ENCODE assay signal across 11 mouse cellular contexts in the genomic region with DNA sequence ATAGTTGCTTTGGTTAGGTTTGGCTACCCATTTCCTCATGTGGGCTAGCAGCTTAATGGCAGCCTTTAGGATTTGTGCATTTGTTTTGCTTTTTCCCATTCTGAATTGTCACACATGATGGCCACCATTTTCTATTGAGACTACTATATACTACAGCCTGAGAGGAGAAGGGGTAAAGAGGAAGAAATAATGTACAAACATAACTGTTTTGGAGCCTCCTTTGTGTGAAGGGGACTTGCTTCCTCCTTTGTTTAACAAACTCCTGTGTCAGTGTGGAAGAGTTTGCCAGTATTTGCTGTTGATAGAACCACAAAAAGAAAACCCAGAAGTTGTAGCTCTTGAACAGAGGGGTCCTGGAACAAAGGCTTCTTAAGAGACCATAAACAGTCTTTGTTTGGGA. TPM values are rescaled to one million over a fixed set of nuclear protein-coding genes. Genes with fewer than 3 reads are reported as not detected.
DNase-seq lines count a peak whose midpoint lies in the region; ATAC-seq and TF ChIP-seq lines count a peak whose summit lies in the region.
"Had no signal": no experiment of that assay in that cellular context is flagged by ENCODE, and none has a peak within 500 bp of the region (broad histone marks: within the 10 kb centered on the region; RNA-seq: fewer than 3 reads in every experiment).

No protein-coding gene starts in this region.

- H3K27ac ChIP-seq in heart, postnatal 0 days (ENCODE audit: low read depth), result no peak overlapping the region
- no peak overlapping the region for H3K27ac ChIP-seq in embryonic facial prominence, embryonic 12.5 days
- H3K27ac ChIP-seq in intestine, embryonic 15.5 days, result no peak overlapping the region
- H3K27ac ChIP-seq in midbrain, embryonic 16.5 days (ENCODE audit: low read length), result peak overlapping the region; percentile 92

- TF ChIP-seq EP300 in heart, postnatal 0 days (IDR thresholded peaks at IDR 0.05; ENCODE audit: low read depth), result no peak

- DNase-seq in heart, postnatal 0 days (ENCODE audit: low spot score), result no peak
- DNase-seq in heart, adult 11 months, result no peak
- DNase-seq in adrenal gland, postnatal 14 days, result no peak
- no peak for DNase-seq in ovary, postnatal 14 days (ENCODE audit: low spot score)
- no peak for DNase-seq in left cerebral cortex, postnatal 4 days
- DNase-seq: thymus, adult 18-20 months had no signal

- H3K4me2 ChIP-seq in heart, postnatal 0 days (ENCODE audit: low read depth, low read length), result peak overlapping the region; percentile 91
- H3K4me2 ChIP-seq in embryonic facial prominence, embryonic 12.5 days (replicated peaks), result peak overlapping the region; percentile 62
- H3K4me2 ChIP-seq in intestine, embryonic 15.5 days (replicated peaks), result peak overlapping the region; percentile 67
- H3K4me2 ChIP-seq in midbrain, embryonic 16.5 days (ENCODE audit: low read length), result peak overlapping the region; percentile 79

- H3K4me1 ChIP-seq in heart, postnatal 0 days (ENCODE audit: control insufficient read depth, insufficient read depth), result peaks cover 13% of the 10 kb centered on the region
- H3K4me1 ChIP-seq in embryonic facial prominence, embryonic 12.5 days, result peaks cover 18% of the 10 kb centered on the region
- H3K4me1 ChIP-seq in intestine, embryonic 15.5 days (replicated peaks), result peaks cover 10% of the 10 kb centered on the region; the same call in 1 of the 2 replicates
- peaks cover 40% of the 10 kb centered on the region for H3K4me1 ChIP-seq in midbrain, embryonic 16.5 days (ENCODE audit: control insufficient read depth, insufficient read depth, low read length)

- H3K9me3 ChIP-seq in heart, postnatal 0 days (replicated peaks; ENCODE audit: control insufficient read depth, low read length), result no peaks in the 10 kb centered on the region
- H3K9me3 ChIP-seq in embryonic facial prominence, embryonic 12.5 days, result no peaks in the 10 kb centered on the region
- no peaks in the 10 kb centered on the region for H3K9me3 ChIP-seq in intestine, embryonic 15.5 days
- no peaks in the 10 kb centered on the region for H3K9me3 ChIP-seq in midbrain, embryonic 16.5 days (replicated peaks; ENCODE audit: control insufficient read depth, low read length, poor library complexity, severe bottlenecking)

- H3K4me3 ChIP-seq in heart, postnatal 0 days (ENCODE audit: low read depth, low read length), result no peak overlapping the region
- H3K4me3 ChIP-seq in embryonic facial prominence, embryonic 12.5 days, result peak overlapping the region; percentile 90
- 0 out of 2 replicates have a peak overlapping the region, but pooled peaks have one; percentile 100 for H3K4me3 ChIP-seq in intestine, embryonic 15.5 days (replicated peaks)
- peak overlapping the region; percentile 90 for H3K4me3 ChIP-seq in midbrain, embryonic 16.5 days (ENCODE audit: low read depth, low read length)

- no peak for ATAC-seq in heart, postnatal 0 days (ENCODE audit: insufficient read depth, low read depth)
- ATAC-seq in embryonic facial prominence, embryonic 12.5 days (ENCODE audit: insufficient number of reproducible peaks, insufficient read depth, low FRiP score, low TSS enrichment), result no peak
- ATAC-seq in intestine, embryonic 15.5 days, result no peak
- ATAC-seq in midbrain, embryonic 16.5 days, result no peak

- H3K36me3 ChIP-seq in heart, postnatal 0 days (replicated peaks; ENCODE audit: control insufficient read depth, insufficient read depth, low read length), result no peaks in the 10 kb centered on the region
- H3K36me3 ChIP-seq in embryonic facial prominence, embryonic 12.5 days, result no peaks in the 10 kb centered on the region
- no peaks in the 10 kb centered on the region for H3K36me3 ChIP-seq in intestine, embryonic 15.5 days
- no peaks in the 10 kb centered on the region for H3K36me3 ChIP-seq in midbrain, embryonic 16.5 days (ENCODE audit: control insufficient read depth, insufficient read depth, low read length)

- H3K27me3 ChIP-seq in heart, postnatal 0 days (ENCODE audit: control insufficient read depth, insufficient read depth, low read length), result no peaks in the 10 kb centered on the region
- no peaks in the 10 kb centered on the region for H3K27me3 ChIP-seq in embryonic facial prominence, embryonic 12.5 days
- H3K27me3 ChIP-seq in intestine, embryonic 15.5 days (replicated peaks), result no peaks in the 10 kb centered on the region
- H3K27me3 ChIP-seq in midbrain, embryonic 16.5 days (ENCODE audit: control insufficient read depth, insufficient read depth, low read depth, low read length), result no peaks in the 10 kb centered on the region

- intact Hi-C loops in left cerebral cortex, postnatal 4 days (cut with DNase I), result no loop called here

- no peak for TF ChIP-seq CTCF in heart, postnatal 0 days (IDR thresholded peaks at IDR 0.05; ENCODE audit: low read depth)

- no peak overlapping the region for H3K9ac ChIP-seq in heart, postnatal 0 days (replicated peaks; ENCODE audit: low read depth, low read length)
- H3K9ac ChIP-seq in embryonic facial prominence, embryonic 12.5 days, result peak overlapping the region; percentile 100
- no peak overlapping the region for H3K9ac ChIP-seq in intestine, embryonic 15.5 days
- H3K9ac ChIP-seq in midbrain, embryonic 16.5 days (ENCODE audit: low read depth, low read length), result peak overlapping the region; percentile 100

RNA-seq across cellular contexts. Expression of a gene that starts 2.5 kb away (rescaled TPM):
- 29.3 and 30.1 TPM in 2 replicates for total RNA-seq in heart, postnatal 0 days (2014; rRNA removed; ENCODE audit: low replicate concordance)
- 19.0 and 19.4 TPM in 2 replicates for polyA plus RNA-seq in heart, postnatal 0 days (2015; fragmentation: Nextera tagmentation; extraction: Ambion mirVana)
- 99.5 and 100 TPM in 2 replicates for polyA plus RNA-seq in embryonic facial prominence, embryonic 12.5 days (2016; fragmentation: Nextera tagmentation; extraction: Ambion mirVana)
- polyA plus RNA-seq in intestine, embryonic 15.5 days (2015; fragmentation: Nextera tagmentation; extraction: Ambion mirVana), result 35.0 and 38.7 TPM in 2 replicates
- polyA plus RNA-seq in midbrain, embryonic 16.5 days (2015; fragmentation: Nextera tagmentation; extraction: Ambion mirVana), result 66.5 and 78.9 TPM in 2 replicates
- total RNA-seq in adrenal gland, postnatal 14 days (2021), result 42.0 and 44.0 TPM in 2 replicates
- total RNA-seq in left cerebral cortex, postnatal 4 days (2021), result 100 to 1,000 TPM in 1 of 2 experiments, 10 to 100 TPM in 1; 98.4 to 107 TPM

RNA-seq across cellular contexts. Expression of a gene that starts 13.0 kb away (rescaled TPM):
- not detected in 2 replicates for total RNA-seq in heart, postnatal 0 days (2014; rRNA removed; ENCODE audit: low replicate concordance)
- not detected in 2 replicates for polyA plus RNA-seq in heart, postnatal 0 days (2015; fragmentation: Nextera tagmentation; extraction: Ambion mirVana)
- 0.12 TPM in 1 of 2 replicates, not detected in the other for polyA plus RNA-seq in embryonic facial prominence, embryonic 12.5 days (2016; fragmentation: Nextera tagmentation; extraction: Ambion mirVana)
- polyA plus RNA-seq in intestine, embryonic 15.5 days (2015; fragmentation: Nextera tagmentation; extraction: Ambion mirVana), result not detected in 2 replicates
- polyA plus RNA-seq in midbrain, embryonic 16.5 days (2015; fragmentation: Nextera tagmentation; extraction: Ambion mirVana), result not detected in 2 replicates
- not detected in 2 replicates for total RNA-seq in adrenal gland, postnatal 14 days (2021)
- total RNA-seq in left cerebral cortex, postnatal 4 days (2021), result not detected
- total RNA-seq: gastrocnemius, postnatal 4 days; megakaryocyte-erythroid progenitor cell, adult 5-6 weeks had no signal

Comparison
In these comparisons a context has a peak if more than half of its experiments do, and no peak if none do; other contexts are left out.
1. H3K9ac ChIP-seq: peak in embryonic facial prominence, embryonic 12.5 days (single experiment) and midbrain, embryonic 16.5 days (single experiment); none in heart, postnatal 0 days (single experiment) and intestine, embryonic 15.5 days (single experiment).
2. Peak in every context shown above with its lines, with median percentiles within 50 percentile points of each other: H3K4me2 ChIP-seq.